Mouse (Mus musculus) thymus, adult 2 months (tissue): ENCODE results near the gene Lbx1. TPM values are rescaled to one million over a fixed set of nuclear protein-coding genes. Genes with fewer than 3 reads are reported as not detected.

Experiments used
- DNase-seq: peaks from one replicate; pipeline ENCODE4 v3.0.0; 2021
- H3K27ac ChIP-seq: fragments of 200-500 bp; 2 replicates; pipeline ENCODE4 v1.5.1; 2012; ENCODE audit warnings: low read length, control low read depth; ENCODE audit not compliant: control insufficient read depth, insufficient read depth
- H3K27me3 ChIP-seq: fragments of 200-500 bp; 2 replicates; pipeline ENCODE4 v1.6.1; 2012; ENCODE audit warnings: mild to moderate bottlenecking, low read length, moderate library complexity, mixed read lengths; ENCODE audit not compliant: control insufficient read depth, insufficient read depth
- H3K36me3 ChIP-seq: fragments of 200-500 bp; 2 replicates; pipeline ENCODE4 v1.6.1; 2012; ENCODE audit warnings: mild to moderate bottlenecking, low read length, moderate library complexity; ENCODE audit not compliant: control insufficient read depth, insufficient read depth
- H3K4me1 ChIP-seq: fragments of 200-500 bp; replicated peaks from 2 replicates; pipeline ENCODE4 v1.6.1; 2012; ENCODE audit warnings: low read length; ENCODE audit not compliant: control insufficient read depth, insufficient read depth
- H3K4me3 ChIP-seq: fragments of 200-500 bp; 2 replicates; pipeline ENCODE4 v1.5.1; 2012; ENCODE audit warnings: mild to moderate bottlenecking, low read length, control low read depth, moderate library complexity; ENCODE audit not compliant: control insufficient read depth, insufficient read depth
- CTCF ChIP-seq: fragments of 200-500 bp; IDR thresholded peaks from 2 replicates; pipeline ENCODE4 v1.5.1; 2012; ENCODE audit warnings: mild to moderate bottlenecking, control low read depth, low read length, moderate library complexity, borderline replicate concordance; ENCODE audit not compliant: control insufficient read depth, poor library complexity, insufficient read depth; ENCODE audit errors: extremely low read depth
- POLR2A ChIP-seq: fragments of 200-500 bp; IDR thresholded peaks from 2 replicates; pipeline ENCODE4 v1.6.1; 2012; ENCODE audit warnings: mild to moderate bottlenecking, low read length, control low read depth, moderate library complexity; ENCODE audit not compliant: control insufficient read depth, poor library complexity, insufficient read depth; ENCODE audit errors: extremely low read depth
- WGBS: fragments of 180-500 bp; shearing (Covaris S2); methylation state at CpG from one replicate; pipeline ENCODE4 v1.1.7; 2018; 5-methylcytosine and 5-hydroxymethylcytosine counted together
- polyA plus RNA-seq: library from polyadenylated mRNA; depleted of rRNA; stranded (reverse); fragments of >200 nt; gene quantifications from 2 replicates; pipeline ENCODE4 v1.2.3, GENCODE M21; 2012

Gene Lbx1
- polyA plus RNA-seq, 1 experiment: not detected

DNA sequence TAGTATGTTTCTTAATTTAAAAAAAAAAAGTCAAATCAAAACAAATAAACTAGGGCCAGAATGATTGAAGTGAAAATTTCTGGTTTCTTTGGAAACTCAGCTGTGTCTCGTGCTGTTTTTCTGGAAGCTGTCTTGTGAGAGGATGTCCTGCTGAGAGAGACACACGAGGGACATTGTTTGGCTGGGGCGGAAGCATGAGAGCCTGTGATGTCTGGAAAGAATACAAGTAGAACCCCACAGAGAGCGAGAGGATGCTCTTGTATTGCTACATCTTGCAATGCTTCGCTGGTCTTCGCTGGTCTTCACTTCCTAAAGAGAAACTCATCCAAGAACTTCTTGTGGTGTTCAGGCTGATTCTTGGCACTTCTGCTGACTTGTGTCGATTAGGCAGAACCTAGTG, 19.2 kb upstream of the Lbx1 start:
- H3K4me3 ChIP-seq: no peak overlapping the region
- no peak for TF ChIP-seq POLR2A
- TF ChIP-seq CTCF: no peak

DNA sequence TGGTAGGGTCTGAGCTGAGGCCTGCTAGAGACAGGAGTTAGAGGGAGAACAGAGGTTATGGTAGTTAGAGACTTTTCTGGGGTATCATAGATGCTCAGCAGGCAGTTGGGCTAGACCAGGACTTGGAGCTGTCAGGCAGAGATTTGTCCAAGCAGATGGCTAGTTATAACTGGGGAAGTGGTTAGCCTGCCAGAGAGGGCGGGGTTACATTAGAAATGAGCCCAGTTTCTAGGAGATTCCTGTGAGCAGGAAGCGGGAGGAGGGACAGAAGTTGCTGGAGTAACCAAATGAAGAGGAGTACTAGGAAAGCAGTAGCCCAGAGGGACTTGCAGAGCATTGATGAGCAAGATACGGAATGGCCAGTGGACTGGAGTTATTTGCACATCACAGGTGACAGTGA, 16.8 kb upstream of the Lbx1 start:
- no peak for TF ChIP-seq CTCF
- TF ChIP-seq POLR2A: no peak
- Histone ChIP-seq H3K27ac (no peak overlapping the region), H3K4me3 (no peak overlapping the region), H3K4me1 (no peaks in the 10 kb centered on the region), H3K36me3 (no peaks in the 10 kb centered on the region), H3K27me3 (no peaks in the 10 kb centered on the region)
- DNase-seq: no peak
- WGBS: 83% methylated on average over 3 of the region's 3 CpGs

More for the DNA sequence above, 19.2 kb upstream of the Lbx1 start:
- H3K36me3 ChIP-seq: no peaks in the 10 kb centered on the region
- H3K4me1 ChIP-seq: no peaks in the 10 kb centered on the region
- no peaks in the 10 kb centered on the region for H3K27me3 ChIP-seq
- DNase-seq: no peak
- WGBS: 87% methylated on average over 7 of the region's 7 CpGs
- H3K27ac ChIP-seq: no peak overlapping the region

DNA sequence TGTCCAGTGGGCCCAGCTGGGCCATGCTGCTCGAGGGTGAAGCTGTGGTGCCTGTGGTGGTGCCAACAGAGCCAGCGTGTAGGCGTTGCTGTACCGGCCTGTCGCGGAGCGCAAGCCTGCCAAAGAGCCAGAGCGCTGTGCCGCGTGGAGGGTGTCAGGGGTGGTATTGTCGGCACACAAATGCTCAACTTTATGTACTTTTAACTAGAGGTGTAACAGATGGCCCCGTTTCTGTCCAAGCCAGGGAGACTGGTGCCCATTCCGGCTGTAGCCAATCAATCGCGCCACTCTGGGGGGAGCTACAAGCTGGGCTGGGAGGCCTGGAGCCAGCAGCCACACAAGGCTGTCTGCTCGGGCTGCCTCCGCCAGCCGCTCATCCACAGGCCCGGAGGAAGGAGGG, 13.1 kb upstream of the Lbx1 start:
- 85% methylated on average over 19 of the region's 19 CpGs for WGBS
- Histone ChIP-seq H3K27me3 (no peaks in the 10 kb centered on the region; the same call in 1 of the 2 replicates), H3K27ac (no peak overlapping the region), H3K36me3 (no peaks in the 10 kb centered on the region), H3K4me1 (no peaks in the 10 kb centered on the region), H3K4me3 (no peak overlapping the region)
- TF ChIP-seq CTCF (no peak), POLR2A (no peak)
- DNase-seq: no peak

DNA sequence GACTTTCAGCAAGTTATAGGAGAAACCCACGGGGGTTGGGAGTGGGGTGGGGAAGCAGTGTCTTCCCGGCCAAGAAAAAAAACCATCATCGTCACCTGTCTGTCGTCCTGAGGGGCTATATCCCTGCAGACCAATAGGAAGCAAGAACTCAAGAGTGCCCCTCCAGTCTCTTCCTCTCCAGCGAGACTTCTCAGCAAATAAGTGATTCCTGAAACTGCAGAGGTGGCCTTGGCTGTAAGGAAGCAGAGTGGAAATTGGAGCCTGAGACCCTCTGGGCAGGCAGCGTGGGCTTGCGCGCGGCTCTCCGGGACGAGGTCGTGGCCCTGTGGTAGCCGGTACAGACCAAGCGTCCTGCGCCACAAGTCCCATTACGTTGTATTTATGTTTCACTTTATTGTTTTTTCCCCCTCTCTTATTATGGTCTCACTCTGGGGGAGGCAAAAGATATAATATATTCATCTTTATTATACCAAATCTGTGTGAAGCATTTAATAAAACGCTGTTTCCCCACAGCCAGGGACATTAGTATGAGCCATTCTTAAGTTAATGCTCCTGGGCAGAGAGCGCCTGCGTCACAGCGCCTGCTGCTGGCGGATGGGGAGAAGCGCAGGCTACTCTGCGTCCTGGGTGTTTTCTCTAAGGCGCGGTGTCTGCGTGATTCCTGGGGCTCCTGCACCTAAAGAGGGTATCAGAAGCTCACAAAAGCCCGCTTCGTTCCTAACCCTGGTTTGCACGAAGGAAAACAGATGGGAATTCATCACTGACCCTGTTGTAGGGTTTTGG, 8.5 kb upstream of the Lbx1 start:
- H3K4me1 ChIP-seq: no peaks in the 10 kb centered on the region
- H3K27me3 ChIP-seq: peaks cover 18% of the 10 kb centered on the region; the same call in 1 of the 2 replicates
- TF ChIP-seq POLR2A (no peak), CTCF (peak; percentile 91)
- no peak overlapping the region for H3K27ac ChIP-seq
- no peak overlapping the region for H3K4me3 ChIP-seq
- no peaks in the 10 kb centered on the region for H3K36me3 ChIP-seq
- DNase-seq: peak; percentile 32
- 8% methylated on average over 29 of the region's 29 CpGs for WGBS

DNA sequence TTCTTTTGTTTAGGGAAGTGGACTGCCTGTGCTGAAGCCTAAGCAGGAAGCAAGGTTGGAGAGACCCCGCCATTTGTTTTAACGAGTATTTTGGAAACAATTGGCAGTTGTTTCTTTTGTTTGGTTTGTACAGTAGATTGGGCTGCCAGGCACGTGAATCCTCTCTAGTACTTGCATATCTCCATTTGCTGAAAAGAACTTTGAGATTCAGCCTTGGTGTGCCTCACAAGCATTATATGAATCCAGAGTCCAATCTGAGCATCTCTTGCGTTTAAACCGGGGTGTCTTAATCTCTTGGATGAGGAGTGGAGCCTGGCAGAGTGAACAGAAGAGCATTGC, 7.6 kb upstream of the Lbx1 start:
- H3K4me1 ChIP-seq: no peaks in the 10 kb centered on the region
- 10% methylated on average over 5 of the region's 5 CpGs for WGBS
- H3K36me3 ChIP-seq: no peaks in the 10 kb centered on the region
- no peak for DNase-seq
- H3K27me3 ChIP-seq: peaks cover 18% of the 10 kb centered on the region; the same call in 1 of the 2 replicates
- no peak overlapping the region for H3K27ac ChIP-seq
- no peak overlapping the region for H3K4me3 ChIP-seq
- no peak for TF ChIP-seq POLR2A
- no peak for TF ChIP-seq CTCF

DNA sequence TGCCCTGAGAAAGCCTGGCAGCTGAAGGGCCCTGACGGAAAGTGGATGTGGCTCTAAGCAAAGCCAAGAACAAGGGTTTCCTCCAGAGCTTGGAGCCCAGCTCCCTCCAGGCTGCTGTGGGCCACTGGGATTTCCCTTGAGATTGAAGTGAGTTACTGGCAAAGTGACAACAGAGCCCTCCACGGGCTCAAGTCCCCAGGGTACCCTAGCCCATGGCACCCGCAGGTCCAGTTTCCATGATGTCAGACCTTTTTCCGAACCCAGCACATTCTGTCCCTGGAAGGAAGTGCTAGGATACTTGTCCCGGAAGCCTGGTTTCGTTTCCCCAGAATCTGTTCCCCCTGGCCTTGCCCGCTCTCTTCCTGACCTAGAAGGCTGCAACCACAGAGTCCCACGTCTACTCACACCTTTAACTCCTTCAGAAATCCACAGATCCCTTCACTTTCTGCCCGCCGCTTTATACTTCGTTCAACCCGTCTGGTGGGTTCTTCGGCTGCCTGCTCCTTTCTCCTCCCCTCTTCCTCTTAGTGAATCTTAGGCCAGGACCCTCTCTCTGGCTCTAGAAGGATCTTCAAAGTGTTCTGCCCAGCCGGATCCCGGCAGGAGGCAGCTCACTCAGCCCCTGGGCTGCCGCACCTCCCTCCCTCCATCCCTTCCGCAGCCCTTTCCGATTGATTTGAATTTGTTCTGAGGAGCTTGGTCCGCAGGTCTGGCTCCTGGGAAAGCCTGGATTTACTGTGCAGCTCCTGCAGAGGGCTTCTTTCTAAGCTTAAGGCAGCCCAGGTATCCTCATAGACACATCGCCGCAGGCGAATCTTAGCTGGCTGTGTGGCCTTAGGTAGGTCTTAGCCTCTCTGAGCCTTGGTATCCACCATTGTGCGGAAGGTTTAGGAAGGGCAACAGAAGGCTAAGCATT, 7.0 kb upstream of the Lbx1 start:
- Histone ChIP-seq H3K4me3 (no peak overlapping the region), H3K36me3 (no peaks in the 10 kb centered on the region), H3K27me3 (peaks cover 22% of the 10 kb centered on the region; the same call in 1 of the 2 replicates), H3K27ac (no peak overlapping the region), H3K4me1 (no peaks in the 10 kb centered on the region)
- 7% methylated on average over 23 of the region's 23 CpGs for WGBS
- no peak for DNase-seq
- TF ChIP-seq CTCF: no peak
- no peak for TF ChIP-seq POLR2A

DNA sequence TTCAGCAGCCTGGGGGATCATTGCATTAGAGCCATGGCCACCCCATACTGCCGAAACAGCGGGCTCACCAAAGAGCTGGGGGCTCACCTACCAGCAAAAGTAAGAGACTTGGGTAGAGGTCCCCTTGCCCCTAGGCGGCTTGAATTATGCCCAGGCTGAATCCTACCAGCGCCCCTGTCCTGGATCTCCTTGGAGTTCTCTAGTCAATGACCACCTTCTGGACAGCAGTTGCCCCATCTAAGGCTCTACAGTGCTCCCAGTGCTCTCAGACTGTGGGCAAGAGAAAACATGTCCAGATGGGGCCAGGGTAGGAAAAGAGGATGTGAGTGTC, 6.4 kb upstream of the Lbx1 start:
- H3K27me3 ChIP-seq: peaks cover 24% of the 10 kb centered on the region; the same call in 1 of the 2 replicates
- no peak for TF ChIP-seq POLR2A
- no peak for TF ChIP-seq CTCF
- H3K36me3 ChIP-seq: no peaks in the 10 kb centered on the region
- no peaks in the 10 kb centered on the region for H3K4me1 ChIP-seq
- DNase-seq: no peak
- no peak overlapping the region for H3K27ac ChIP-seq
- no peak overlapping the region for H3K4me3 ChIP-seq
- 26% methylated on average over 4 of the region's 4 CpGs for WGBS
